Mouse (Mus musculus) lung, embryonic 14.5 days (tissue): Measurements from ENCODE around the gene Rundc1. TPM values are rescaled to one million over a fixed set of nuclear protein-coding genes. Genes with fewer than 3 reads are reported as not detected.
A peak's percentile ranks its signal among the peaks of the same experiment; 100 is the strongest.
"Not testable (repeated sequence)": the region's sequence is repeated elsewhere in the genome, so short reads cannot be mapped to it uniquely, and the experiment has no call there.

ENCODE experiments used
- ATAC-seq: fragments of 200-750 bp; cut with Nextera tagmentation; 2 replicates; pipeline ENCODE4 v1.8.0; 2017; ENCODE audit warnings: mild to moderate bottlenecking, moderate TSS enrichment, moderate library complexity; ENCODE audit not compliant: insufficient read depth
- DNase-seq: peaks from one replicate; pipeline ENCODE4 v3.0.0-alpha.2; 2015
- H3K27ac ChIP-seq: fragments of 300-500 bp; sonication (generic); 2 replicates; pipeline ENCODE4 v1.5.1; 2014; ENCODE audit warnings: low read depth, mild to moderate bottlenecking, moderate library complexity
- H3K27me3 ChIP-seq: fragments of 300-500 bp; sonication (generic); 2 replicates; pipeline ENCODE4 v1.6.1; 2014; ENCODE audit warnings: low read length, control low read depth; ENCODE audit not compliant: insufficient read depth
- H3K36me3 ChIP-seq: fragments of 300-500 bp; sonication (generic); 2 replicates; pipeline ENCODE4 v1.6.1; 2014; ENCODE audit warnings: control low read depth; ENCODE audit not compliant: insufficient read depth
- H3K4me1 ChIP-seq: fragments of 300-500 bp; sonication (generic); 2 replicates; pipeline ENCODE4 v1.6.1; 2014; ENCODE audit warnings: antibody characterized with exemption, control low read depth; ENCODE audit not compliant: insufficient read depth
- H3K4me2 ChIP-seq: fragments of 300-500 bp; sonication (generic); 2 replicates; pipeline ENCODE4 v1.6.1; 2014; ENCODE audit warnings: mild to moderate bottlenecking
- H3K4me3 ChIP-seq: fragments of 300-500 bp; sonication (generic); 2 replicates; pipeline ENCODE4 v1.5.1; 2014; ENCODE audit warnings: low read depth, low read length
- H3K9ac ChIP-seq: fragments of 300-500 bp; sonication (generic); 2 replicates; pipeline ENCODE4 v1.6.1; 2014
- H3K9me3 ChIP-seq: fragments of 300-500 bp; sonication (generic); 2 replicates; pipeline ENCODE4 v1.6.1; 2016; ENCODE audit warnings: low read depth, low read length, control low read depth
- CTCF ChIP-seq: IDR thresholded peaks from 2 replicates; pipeline ENCODE4 v1.5.1; 2016; ENCODE audit warnings: antibody characterized with exemption, low read depth
- WGBS: fragments of 180-500 bp; shearing (Covaris S2); extraction: QIAGEN DNeasy Blood & Tissue Kit; methylation state at CpG from one replicate; pipeline ENCODE4 v1.1.7; 2014; 5-methylcytosine and 5-hydroxymethylcytosine counted together
- polyA plus RNA-seq: library from polyadenylated mRNA; unstranded; fragments of >200 nt; fragmentation: Nextera tagmentation; extraction: Ambion mirVana; gene quantifications from 2 replicates; pipeline ENCODE4 v1.2.1, GENCODE M21; 2014

The Rundc1 gene
- polyA plus RNA-seq, 1 experiment from 2014 or later = 17.4 TPM

DNA sequence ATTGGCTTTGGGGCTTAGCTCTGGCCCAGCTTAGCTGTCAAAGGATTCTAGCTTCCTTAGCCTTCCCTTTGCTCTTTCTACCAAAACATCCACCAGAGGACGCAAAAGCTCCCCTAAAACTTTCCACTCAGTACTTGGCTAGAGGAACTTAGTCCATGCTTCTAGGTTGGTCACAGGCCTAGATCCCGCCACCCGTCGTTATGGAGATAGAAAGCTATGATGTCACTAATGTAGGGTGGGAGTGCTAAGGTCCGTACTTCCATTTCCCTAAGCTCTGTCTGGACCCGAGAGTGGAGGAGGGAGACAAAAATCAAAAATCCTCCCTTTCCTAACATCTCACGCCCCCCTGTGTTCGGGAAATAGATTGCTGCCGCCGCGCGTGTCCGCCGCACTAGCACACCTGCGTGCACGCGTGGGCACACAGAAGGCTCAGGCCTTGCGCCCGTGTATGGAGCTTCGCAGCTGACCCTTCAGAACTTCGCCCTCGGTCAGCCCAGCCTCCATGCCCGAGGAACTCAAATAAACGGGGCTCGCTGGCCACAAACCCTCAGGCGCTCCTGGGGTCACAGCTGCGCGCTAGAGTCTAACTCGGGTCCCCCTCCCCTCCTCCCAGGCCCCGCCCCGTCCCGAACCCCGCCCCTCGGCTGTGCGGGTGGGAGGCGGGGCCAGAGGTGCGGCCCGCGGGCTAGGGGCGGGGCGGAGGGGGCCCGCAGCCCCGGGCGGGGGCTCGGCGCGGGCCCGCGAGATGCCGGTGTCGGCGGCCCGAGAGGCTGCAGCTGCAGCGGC is 42.8 kb downstream of the Rundc1 start:
- Histone ChIP-seq H3K27ac (no peak overlapping the region), H3K4me1 (no peaks in the 10 kb centered on the region; the same call in 1 of the 2 replicates), H3K4me2 (peak overlapping the region; percentile 98), H3K36me3 (0 out of 2 replicates have a peak, but pooled peaks cover under 1% of the 10 kb centered on the region), H3K27me3 (no peaks in the 10 kb centered on the region), H3K9ac (peak overlapping the region; percentile 60), H3K9me3 (no peaks in the 10 kb centered on the region), H3K4me3 (peak overlapping the region; percentile 77)
- under 1% methylated on average over 54 of the region's 54 CpGs for WGBS
- peak; percentile 45 for TF ChIP-seq CTCF
- peak; percentile 83 for DNase-seq
- peak; percentile 69 for ATAC-seq

GRCm38 (mm10) chr11:101468263-101468688 is 43.4 kb downstream of the Rundc1 start:
- ATAC-seq (peak; percentile 34), DNase-seq (peak; percentile 44)
- no peaks in the 10 kb centered on the region for H3K27me3 ChIP-seq
- TF ChIP-seq CTCF = no peak
- peak overlapping the region; percentile 60 for H3K9ac ChIP-seq
- peak overlapping the region; percentile 98 for H3K4me2 ChIP-seq
- WGBS = under 1% methylated on average over 31 of the region's 31 CpGs
- H3K9me3 ChIP-seq = no peaks in the 10 kb centered on the region
- peak overlapping the region; percentile 77 for H3K4me3 ChIP-seq
- no peaks in the 10 kb centered on the region for H3K36me3 ChIP-seq
- no peaks in the 10 kb centered on the region for H3K4me1 ChIP-seq
- H3K27ac ChIP-seq = no peak overlapping the region

DNA sequence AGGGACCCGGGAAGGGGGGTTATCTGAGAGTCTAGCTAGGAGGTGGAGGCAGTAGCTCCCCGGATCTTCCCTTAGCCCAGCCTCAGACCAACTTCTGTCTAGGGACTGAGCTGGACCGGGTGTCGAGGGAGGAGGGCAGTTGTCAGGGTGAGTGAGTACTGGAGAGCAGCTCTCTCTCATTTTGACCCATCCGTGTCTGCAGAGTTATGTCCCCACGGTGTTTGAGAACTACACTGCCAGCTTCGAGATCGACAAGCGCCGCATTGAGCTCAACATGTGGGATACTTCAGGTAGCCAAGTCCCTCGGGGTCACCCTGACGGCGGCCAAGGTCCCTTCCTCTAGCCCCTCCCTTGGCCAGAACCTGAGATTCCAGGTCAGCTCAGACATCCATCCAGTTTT is 43.8 kb downstream of the Rundc1 start:
- Histone ChIP-seq H3K27ac (no peak overlapping the region), H3K27me3 (no peaks in the 10 kb centered on the region), H3K4me2 (peak overlapping the region; percentile 98), H3K9ac (peak overlapping the region; percentile 60), H3K9me3 (no peaks in the 10 kb centered on the region), H3K4me1 (no peaks in the 10 kb centered on the region), H3K36me3 (no peaks in the 10 kb centered on the region), H3K4me3 (peak overlapping the region; percentile 77)
- ATAC-seq (no peak), DNase-seq (no peak)
- 4% methylated on average over 13 of the region's 13 CpGs for WGBS
- TF ChIP-seq CTCF = no peak

DNA sequence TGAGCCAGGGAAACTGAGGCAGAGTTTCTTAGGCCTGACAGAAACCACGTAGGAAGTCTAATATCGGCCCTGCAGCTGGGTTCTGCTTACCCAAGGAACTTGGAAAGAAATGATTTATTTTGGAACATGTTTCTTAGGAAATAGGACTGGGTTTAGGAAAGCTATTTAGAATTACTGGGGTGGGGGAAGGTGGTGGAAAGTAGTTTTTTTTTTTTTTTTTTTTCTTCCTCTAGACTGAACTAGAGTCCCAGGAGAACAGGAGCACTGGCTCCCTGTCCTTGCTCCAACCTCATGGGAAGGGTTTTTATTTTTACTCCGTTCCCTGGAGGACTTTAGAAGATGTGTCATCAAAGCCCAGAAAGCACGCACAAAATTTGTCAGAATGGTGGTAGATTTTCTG is 44.3 kb downstream of the Rundc1 start:
- H3K4me2 ChIP-seq = peak overlapping the region; percentile 98
- WGBS = 59% methylated on average over 4 of the region's 4 CpGs
- no peaks in the 10 kb centered on the region for H3K36me3 ChIP-seq
- ATAC-seq = no peak
- no peaks in the 10 kb centered on the region for H3K27me3 ChIP-seq
- no peaks in the 10 kb centered on the region for H3K4me1 ChIP-seq
- peak overlapping the region; percentile 77 for H3K4me3 ChIP-seq
- H3K9ac ChIP-seq = no peak overlapping the region
- no peak overlapping the region for H3K27ac ChIP-seq
- no peak for DNase-seq
- TF ChIP-seq CTCF = no peak
- no peaks in the 10 kb centered on the region for H3K9me3 ChIP-seq

GRCm38 (mm10) chr11:101470206-101470605 is 45.3 kb downstream of the Rundc1 start:
- no peak overlapping the region for H3K9ac ChIP-seq
- DNase-seq (no peak), ATAC-seq (no peak)
- no peak overlapping the region for H3K27ac ChIP-seq
- no peak overlapping the region for H3K4me3 ChIP-seq
- H3K9me3 ChIP-seq = no peaks in the 10 kb centered on the region
- no peak for TF ChIP-seq CTCF
- no peaks in the 10 kb centered on the region for H3K36me3 ChIP-seq
- WGBS = 49% methylated on average over 7 of the region's 7 CpGs
- no peaks in the 10 kb centered on the region for H3K27me3 ChIP-seq
- no peaks in the 10 kb centered on the region for H3K4me1 ChIP-seq
- H3K4me2 ChIP-seq = no peak overlapping the region

DNA sequence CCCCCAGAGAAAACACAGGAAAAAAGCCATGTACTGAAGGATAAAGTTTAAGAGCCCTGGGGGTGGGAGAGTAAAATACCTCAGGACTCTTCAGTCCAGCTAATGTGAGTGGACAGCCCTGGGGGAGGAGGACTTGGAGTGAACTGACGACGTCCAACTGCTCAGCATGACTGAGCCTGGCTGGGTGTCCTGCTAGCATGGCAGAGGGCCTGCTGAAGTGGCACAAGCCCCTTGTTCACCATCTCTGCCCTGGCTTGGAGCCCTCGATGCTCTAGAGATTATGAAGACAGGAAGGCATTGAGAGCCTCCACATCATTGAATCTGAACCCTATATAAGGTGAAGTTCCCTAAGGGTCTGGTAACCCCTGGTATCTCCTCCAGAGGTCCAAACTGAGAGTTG is 47.0 kb downstream of the Rundc1 start:
- ATAC-seq (no peak), DNase-seq (no peak)
- H3K27me3 ChIP-seq = no peaks in the 10 kb centered on the region
- 47% methylated on average over 3 of the region's 3 CpGs for WGBS
- H3K4me1 ChIP-seq = no peaks in the 10 kb centered on the region
- H3K4me3 ChIP-seq = no peak overlapping the region
- no peak overlapping the region for H3K9ac ChIP-seq
- H3K4me2 ChIP-seq = no peak overlapping the region
- no peak overlapping the region for H3K27ac ChIP-seq
- no peaks in the 10 kb centered on the region for H3K9me3 ChIP-seq
- TF ChIP-seq CTCF = no peak
- no peaks in the 10 kb centered on the region for H3K36me3 ChIP-seq

DNA sequence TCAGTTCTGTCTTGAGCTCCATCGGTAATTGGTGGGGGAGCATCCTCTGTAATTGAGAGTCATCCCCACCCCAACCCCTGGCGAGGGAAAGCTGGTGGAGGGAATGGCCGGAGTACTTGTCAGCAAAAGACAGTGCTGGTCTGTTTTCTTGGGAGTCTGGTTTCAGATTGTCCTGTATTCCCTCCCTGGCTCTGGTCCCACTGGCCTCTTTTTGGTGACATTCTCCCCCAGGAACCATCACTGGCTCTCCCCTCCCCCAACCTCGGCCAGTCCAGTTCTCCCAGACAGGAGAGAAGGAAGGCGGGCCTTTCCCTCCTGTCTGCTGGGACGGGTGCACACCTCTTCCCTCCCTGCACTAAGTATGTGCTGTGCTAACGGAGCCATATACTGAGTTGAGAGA is 47.5 kb downstream of the Rundc1 start:
- 37% methylated on average over 7 of the region's 7 CpGs for WGBS
- Histone ChIP-seq H3K36me3 (no peaks in the 10 kb centered on the region), H3K9ac (no peak overlapping the region), H3K4me2 (no peak overlapping the region), H3K27ac (no peak overlapping the region), H3K9me3 (no peaks in the 10 kb centered on the region), H3K4me1 (no peaks in the 10 kb centered on the region), H3K27me3 (no peaks in the 10 kb centered on the region), H3K4me3 (no peak overlapping the region)
- ATAC-seq (no peak), DNase-seq (no peak)
- TF ChIP-seq CTCF = no peak

GRCm38 (mm10) chr11:101473686-101474085 is 48.8 kb downstream of the Rundc1 start:
- not testable (repeated sequence) for H3K4me3 ChIP-seq, H3K4me1 ChIP-seq, H3K4me2 ChIP-seq, H3K27ac ChIP-seq, H3K27me3 ChIP-seq, ATAC-seq, H3K9me3 ChIP-seq, H3K9ac ChIP-seq, H3K36me3 ChIP-seq, DNase-seq
- WGBS = 62% methylated on average over 1 of the region's 1 CpGs
